Mouse (Mus musculus) cortical plate, adult 2 months (tissue): ENCODE measurements around the gene Calhm6.

Source experiments
- CTCF ChIP-seq: fragments of 200-500 bp; IDR thresholded peaks from 2 replicates; pipeline ENCODE4 v1.5.1; 2011; ENCODE audit warnings: mild to moderate bottlenecking, control low read depth, low read length; ENCODE audit not compliant: insufficient read depth; ENCODE audit errors: extremely low read depth
- POLR2A ChIP-seq: fragments of 200-500 bp; IDR thresholded peaks from 2 replicates; pipeline ENCODE4 v1.6.1; 2011; ENCODE audit warnings: mild to moderate bottlenecking, low read length, control low read depth; ENCODE audit not compliant: insufficient read depth; ENCODE audit errors: extremely low read depth

DNA sequence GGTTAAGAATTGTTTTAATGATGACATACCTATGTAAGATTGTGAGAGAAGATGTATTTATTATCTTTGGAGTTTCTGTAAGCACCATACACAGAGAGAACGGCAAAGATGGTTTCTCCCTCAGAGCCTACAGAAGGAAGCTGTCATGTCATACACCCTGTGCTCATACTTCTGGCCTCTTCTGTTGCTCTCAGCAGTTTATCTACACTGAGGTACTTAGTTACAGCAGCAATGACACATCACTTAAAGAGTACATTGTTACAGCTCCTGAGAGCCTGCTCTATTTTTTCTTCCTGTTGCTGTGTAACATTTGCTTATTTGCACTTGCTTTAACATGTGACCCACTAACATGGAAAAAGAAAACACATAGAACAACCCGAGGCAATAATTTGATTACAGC is 39.2 kb upstream of the Calhm6 start:
- no peak for TF ChIP-seq POLR2A
- TF ChIP-seq CTCF: no peak
